Mouse (Mus musculus): ENCODE results near the gene Kcnk7. TPM values are rescaled to one million over a fixed set of nuclear protein-coding genes. Genes with fewer than 3 reads are reported as not detected.
A peak's percentile ranks its signal among the peaks of the same experiment; 100 is the strongest.

The Kcnk7 gene
- polyA plus RNA-seq, 1 experiment from 2014 or later: 0.21 TPM

GRCm38 (mm10) chr19:5751742-5752141, 47.6 kb downstream of the Kcnk7 start:
- 6% methylated on average over 20 of the region's 20 CpGs for WGBS
- no peak for DNase-seq (ENCODE audit: low spot score)
- peaks cover 100% of the 10 kb centered on the region for H3K27me3 ChIP-seq (ENCODE audit: insufficient read depth, poor library complexity, severe bottlenecking)
- H3K4me3 ChIP-seq: peak overlapping the region; percentile 24
- no peaks in the 10 kb centered on the region for H3K36me3 ChIP-seq
- no peaks in the 10 kb centered on the region for H3K9me3 ChIP-seq
- peaks cover 31% of the 10 kb centered on the region for H3K4me1 ChIP-seq (replicated peaks)
- H3K27ac ChIP-seq: no peak overlapping the region

DNA sequence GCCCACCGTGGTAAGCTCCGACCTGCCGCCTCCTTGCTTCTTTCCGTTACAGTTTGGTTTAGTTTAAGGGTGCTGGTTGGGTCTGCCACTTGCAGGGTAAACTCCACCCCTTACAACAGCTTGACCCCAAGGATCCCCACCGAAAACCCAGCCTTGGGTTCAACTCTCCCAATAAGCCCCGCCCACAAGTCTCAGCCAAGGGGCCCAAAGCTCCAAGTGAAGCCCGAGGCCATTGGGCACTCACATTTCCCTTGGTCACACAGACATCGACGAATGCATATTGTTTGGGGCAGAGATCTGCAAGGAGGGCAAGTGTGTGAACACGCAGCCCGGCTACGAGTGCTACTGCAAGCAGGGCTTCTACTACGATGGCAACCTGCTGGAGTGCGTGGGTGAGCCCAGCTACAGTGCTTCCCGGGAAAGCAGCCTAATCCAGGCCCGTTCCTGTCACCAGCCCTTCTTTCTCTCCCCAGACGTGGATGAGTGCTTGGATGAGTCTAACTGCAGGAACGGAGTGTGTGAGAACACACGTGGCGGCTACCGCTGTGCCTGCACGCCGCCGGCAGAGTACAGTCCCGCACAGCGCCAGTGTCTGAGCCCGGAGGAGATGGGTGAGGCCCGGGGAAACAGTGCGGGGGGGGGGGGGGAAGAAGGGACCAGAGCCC, 52.3 kb downstream of the Kcnk7 start:
- peak; percentile 33 for DNase-seq (ENCODE audit: low spot score)
- peak overlapping the region; percentile 50; the same call in 1 of the 2 replicates for H3K27ac ChIP-seq
- H3K9me3 ChIP-seq: no peaks in the 10 kb centered on the region
- H3K4me1 ChIP-seq (replicated peaks): peaks cover 26% of the 10 kb centered on the region
- peak overlapping the region; percentile 40 for H3K4me3 ChIP-seq
- WGBS: 7% methylated on average over 28 of the region's 29 CpGs
- peaks cover 85% of the 10 kb centered on the region for H3K27me3 ChIP-seq (ENCODE audit: insufficient read depth, poor library complexity, severe bottlenecking)
- peaks cover 45% of the 10 kb centered on the region for H3K36me3 ChIP-seq

Other genes starting within 250 kb of the Kcnk7 start
- gene Ccdc85b, start 246.5 kb upstream of the Kcnk7 start, polyA plus RNA-seq (2016; fragmentation: Nextera tagmentation; extraction: Ambion mirVana): 6.9 and 8.6 TPM in 2 replicates
- gene Fibp, start 243.8 kb upstream of the Kcnk7 start, polyA plus RNA-seq (2016; fragmentation: Nextera tagmentation; extraction: Ambion mirVana): 99.5 and 122 TPM in 2 replicates
- 2.0 and 3.0 TPM in 2 replicates for gene Ctsw, start 235.9 kb upstream of the Kcnk7 start, polyA plus RNA-seq (2016; fragmentation: Nextera tagmentation; extraction: Ambion mirVana)
- gene Efemp2, start 230.4 kb upstream of the Kcnk7 start, polyA plus RNA-seq (2016; fragmentation: Nextera tagmentation; extraction: Ambion mirVana): 62.7 and 71.3 TPM in 2 replicates
- 43.7 and 51.4 TPM in 2 replicates for gene Mus81, start 216.0 kb upstream of the Kcnk7 start, polyA plus RNA-seq (2016; fragmentation: Nextera tagmentation; extraction: Ambion mirVana)
- 3,259 and 3,562 TPM in 2 replicates for gene Cfl1, start 213.9 kb upstream of the Kcnk7 start, polyA plus RNA-seq (2016; fragmentation: Nextera tagmentation; extraction: Ambion mirVana)
- not detected in 2 replicates for gene 1700020D05Rik, start 200.6 kb upstream of the Kcnk7 start, polyA plus RNA-seq (2016; fragmentation: Nextera tagmentation; extraction: Ambion mirVana)
- gene Snx32, start 193.8 kb upstream of the Kcnk7 start, polyA plus RNA-seq (2016; fragmentation: Nextera tagmentation; extraction: Ambion mirVana): 8.9 and 18.7 TPM in 2 replicates
- gene Ovol1, start 143.7 kb upstream of the Kcnk7 start, polyA plus RNA-seq (2016; fragmentation: Nextera tagmentation; extraction: Ambion mirVana): 0.39 and 0.77 TPM in 2 replicates
- 1.6 and 2.6 TPM in 2 replicates for gene Ap5b1, start 136.3 kb upstream of the Kcnk7 start, polyA plus RNA-seq (2016; fragmentation: Nextera tagmentation; extraction: Ambion mirVana)
- gene Rnaseh2c, start 102.5 kb upstream of the Kcnk7 start, polyA plus RNA-seq (2016; fragmentation: Nextera tagmentation; extraction: Ambion mirVana): 177 and 187 TPM in 2 replicates
- 58.9 and 69.2 TPM in 2 replicates for gene Kat5, start 94.1 kb upstream of the Kcnk7 start, polyA plus RNA-seq (2016; fragmentation: Nextera tagmentation; extraction: Ambion mirVana)
- gene Rela, start 66.9 kb upstream of the Kcnk7 start, polyA plus RNA-seq (2016; fragmentation: Nextera tagmentation; extraction: Ambion mirVana): 27.8 and 36.0 TPM in 2 replicates
- 27.5 and 27.6 TPM in 2 replicates for gene Sipa1, start 40.7 kb upstream of the Kcnk7 start, polyA plus RNA-seq (2016; fragmentation: Nextera tagmentation; extraction: Ambion mirVana)
- gene Map3k11, start 15.6 kb upstream of the Kcnk7 start, polyA plus RNA-seq (2016; fragmentation: Nextera tagmentation; extraction: Ambion mirVana): 34.1 and 35.1 TPM in 2 replicates
- 27.3 and 30.8 TPM in 2 replicates for gene Pcnx3, start 15.5 kb upstream of the Kcnk7 start, polyA plus RNA-seq (2016; fragmentation: Nextera tagmentation; extraction: Ambion mirVana)
- 9.7 and 10.1 TPM in 2 replicates for gene Ehbp1l1, start 21.9 kb downstream of the Kcnk7 start, polyA plus RNA-seq (2016; fragmentation: Nextera tagmentation; extraction: Ambion mirVana)
- 149 and 192 TPM in 2 replicates for gene Fam89b, start 25.3 kb downstream of the Kcnk7 start, polyA plus RNA-seq (2016; fragmentation: Nextera tagmentation; extraction: Ambion mirVana)
- 2.7 and 6.9 TPM in 2 replicates for gene Ltbp3, start 36.5 kb downstream of the Kcnk7 start, polyA plus RNA-seq (2016; fragmentation: Nextera tagmentation; extraction: Ambion mirVana)
- gene Scyl1, start 67.1 kb downstream of the Kcnk7 start, polyA plus RNA-seq (2016; fragmentation: Nextera tagmentation; extraction: Ambion mirVana): 68.2 and 69.5 TPM in 2 replicates
- 37.2 and 37.8 TPM in 2 replicates for gene Frmd8, start 170.9 kb downstream of the Kcnk7 start, polyA plus RNA-seq (2016; fragmentation: Nextera tagmentation; extraction: Ambion mirVana)
- gene Slc25a45, start 173.4 kb downstream of the Kcnk7 start, polyA plus RNA-seq (2016; fragmentation: Nextera tagmentation; extraction: Ambion mirVana): 2.8 TPM in 2 replicates
- gene Tigd3, start 189.8 kb downstream of the Kcnk7 start, polyA plus RNA-seq (2016; fragmentation: Nextera tagmentation; extraction: Ambion mirVana): 9.9 and 11.3 TPM in 2 replicates
- 225 TPM in 2 replicates for gene Dpf2, start 208.6 kb downstream of the Kcnk7 start, polyA plus RNA-seq (2016; fragmentation: Nextera tagmentation; extraction: Ambion mirVana)
- 2.0 and 2.9 TPM in 2 replicates for gene Cdc42ep2, start 220.4 kb downstream of the Kcnk7 start, polyA plus RNA-seq (2016; fragmentation: Nextera tagmentation; extraction: Ambion mirVana)

Measured in hindbrain, embryonic 10.5 days (tissue).